Mouse (Mus musculus): Measurements from ENCODE around the gene Prpf31.

DNA sequence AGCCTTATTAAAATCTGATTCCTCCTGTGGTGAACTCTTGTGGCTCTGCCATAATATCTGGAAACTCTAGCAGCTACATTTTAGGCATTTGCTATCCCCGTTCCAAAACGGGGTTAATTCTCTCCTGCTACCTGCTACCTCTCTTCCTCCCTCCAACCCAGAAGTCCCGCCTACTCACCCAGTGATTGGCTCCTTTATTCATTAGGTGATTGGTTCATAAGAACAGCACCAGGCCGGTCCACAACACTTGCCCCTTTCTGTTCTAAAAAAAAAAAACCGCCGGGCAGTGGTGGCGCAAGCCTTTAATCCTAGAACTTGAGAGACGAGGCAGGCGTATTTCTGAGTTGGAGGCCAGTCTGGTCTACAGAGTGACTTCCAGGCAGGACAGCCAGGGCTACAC is 34.6 kb upstream of the Prpf31 start:
- TF ChIP-seq CTCF (IDR thresholded peaks at IDR 0.05; ENCODE audit: low read depth) (no peak), EP300 (optimal IDR thresholded peaks at IDR 0.05) (no peak)

Data from stomach, postnatal 0 days (tissue).